Mouse (Mus musculus) spleen, adult 2 months (tissue): ENCODE measurements around the gene Inppl1. TPM values are rescaled to one million over a fixed set of nuclear protein-coding genes. Genes with fewer than 3 reads are reported as not detected.

Experiments
- DNase-seq, 2 experiments: peaks; one replicate each; pipeline versions ENCODE4 v3.0.0 to v3.0.0-alpha.2; 2012 to 2021; ENCODE audit warnings: low spot score in 2 of 2, low read depth in 1 of 2
- H3K27ac ChIP-seq: fragments of 200-500 bp; 2 replicates; pipeline ENCODE4 v1.5.1; 2012; ENCODE audit warnings: low read length, inconsistent platforms; ENCODE audit not compliant: insufficient read depth
- H3K27me3 ChIP-seq: fragments of 200-500 bp; 2 replicates; pipeline ENCODE4 v1.6.1; 2012; ENCODE audit warnings: mild to moderate bottlenecking, moderate library complexity, low read length, inconsistent platforms; ENCODE audit not compliant: control insufficient read depth, insufficient read depth
- H3K36me3 ChIP-seq: fragments of 200-500 bp; 2 replicates; pipeline ENCODE4 v1.6.1; 2012; ENCODE audit warnings: mild to moderate bottlenecking, low read length, inconsistent platforms; ENCODE audit not compliant: control insufficient read depth, insufficient read depth
- H3K4me1 ChIP-seq: fragments of 200-500 bp; 2 replicates; pipeline ENCODE4 v1.6.1; 2011; ENCODE audit warnings: inconsistent platforms; ENCODE audit not compliant: control insufficient read depth, insufficient read depth, insufficient read length
- H3K4me3 ChIP-seq: fragments of 200-500 bp; 2 replicates; pipeline ENCODE4 v1.5.1; 2011; ENCODE audit warnings: mild to moderate bottlenecking, inconsistent platforms; ENCODE audit not compliant: insufficient read depth, insufficient read length; ENCODE audit errors: extremely low read depth
- CTCF ChIP-seq: fragments of 200-500 bp; IDR thresholded peaks from 2 replicates; pipeline ENCODE4 v1.5.1; 2011; ENCODE audit warnings: mild to moderate bottlenecking, inconsistent platforms; ENCODE audit not compliant: insufficient read depth, insufficient read length, insufficient replicate concordance; ENCODE audit errors: extremely low read depth
- POLR2A ChIP-seq: fragments of 200-500 bp; IDR thresholded peaks from 2 replicates; pipeline ENCODE4 v1.6.1; 2011; ENCODE audit warnings: low read depth, low read length, inconsistent platforms
- WGBS: fragments of 180-500 bp; shearing (Covaris S2); methylation state at CpG from one replicate; pipeline ENCODE4 v1.1.7; 2018; 5-methylcytosine and 5-hydroxymethylcytosine counted together
- polyA plus RNA-seq: library from polyadenylated mRNA; depleted of rRNA; stranded (reverse); fragments of >200 nt; gene quantifications from 2 replicates; pipeline ENCODE4 v1.2.3, GENCODE M21; 2012; rRNA removed

Gene Inppl1
- polyA plus RNA-seq, 1 experiment: 43.3 TPM

DNA sequence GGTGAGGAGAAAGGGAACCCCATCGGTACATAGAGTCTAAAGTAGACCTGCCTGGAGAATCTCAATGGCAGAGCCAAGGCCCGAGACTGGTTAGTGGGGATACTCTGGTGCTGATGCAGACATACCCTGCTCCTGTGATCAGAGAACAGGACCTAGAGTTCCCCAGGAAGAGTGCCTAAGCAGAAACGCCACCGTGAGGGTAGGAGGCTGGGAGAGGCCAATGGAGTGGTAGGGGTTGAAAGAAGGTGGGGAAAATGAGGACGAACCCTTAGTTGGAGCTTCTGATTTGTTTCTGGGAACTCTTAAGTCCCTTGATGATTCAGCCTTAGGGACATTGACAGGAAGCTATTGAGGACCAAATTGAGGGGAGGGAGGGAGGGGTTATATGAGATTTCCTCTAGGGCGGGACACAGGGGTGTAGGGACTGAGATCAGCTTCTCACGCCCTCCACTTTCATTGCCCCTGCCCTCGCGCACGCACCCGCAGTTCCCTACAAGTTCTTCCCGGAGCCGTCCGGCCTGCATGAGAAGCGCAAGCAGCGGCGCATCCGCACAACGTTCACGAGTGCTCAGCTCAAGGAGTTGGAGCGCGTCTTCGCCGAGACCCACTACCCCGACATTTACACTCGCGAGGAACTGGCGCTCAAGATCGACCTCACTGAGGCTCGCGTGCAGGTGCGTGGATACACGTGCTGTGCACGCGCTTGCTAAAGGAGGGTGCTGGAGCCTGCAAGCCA is 17.6 kb downstream of the Inppl1 start:
- no peak for DNase-seq
- Histone ChIP-seq H3K27ac (no peak overlapping the region), H3K4me3 (no peak overlapping the region; the same call in 1 of the 2 replicates), H3K4me1 (peaks cover 15% of the 10 kb centered on the region), H3K27me3 (peaks cover 29% of the 10 kb centered on the region), H3K36me3 (peaks cover 3% of the 10 kb centered on the region; the same call in 1 of the 2 replicates)
- TF ChIP-seq POLR2A (no peak), CTCF (no peak)
- WGBS: 6% methylated on average over 35 of the region's 35 CpGs

DNA sequence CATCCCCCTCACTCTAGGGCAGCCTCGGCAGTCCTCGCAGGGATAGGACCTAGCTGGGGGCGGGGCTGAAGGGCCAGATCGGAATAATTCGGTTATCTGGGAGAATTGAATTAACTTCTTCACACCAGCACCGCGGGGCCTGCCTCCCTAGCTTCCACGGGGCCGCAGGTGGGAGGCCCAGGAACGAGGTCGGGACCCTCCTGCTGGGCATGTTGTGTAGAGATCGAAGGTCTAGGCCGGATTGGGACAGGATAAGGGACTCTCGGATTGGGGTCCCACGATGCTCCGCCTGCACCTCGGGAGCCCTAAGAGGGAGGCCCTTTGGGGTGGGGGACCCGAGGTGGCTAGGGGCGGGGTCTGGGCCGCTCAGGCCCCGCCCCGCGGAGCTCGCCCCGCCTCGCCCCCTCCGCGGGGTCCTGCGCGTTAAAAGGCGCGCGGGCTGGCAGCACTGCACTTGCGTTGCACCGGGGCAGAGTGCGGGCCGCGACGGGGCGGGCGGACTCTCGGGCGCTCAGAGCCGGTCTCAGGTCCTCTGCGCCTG is 20.1 kb downstream of the Inppl1 start, which contains the start of gene Phox2a:
TSS of gene Phox2a (plus strand) at position 453 of the 541 bp plus-strand sequence.
- TF ChIP-seq CTCF (no peak), POLR2A (no peak)
- Histone ChIP-seq H3K27me3 (peaks cover 29% of the 10 kb centered on the region), H3K4me3 (no peak within 1 kb of the TSS), H3K4me1 (peaks cover 15% of the 10 kb centered on the region), H3K36me3 (no peaks in the 10 kb centered on the region), H3K27ac (no peak within 1 kb of the TSS)
- DNase-seq: no peak
- 7% methylated on average over 42 of the region's 45 CpGs for WGBS

DNA sequence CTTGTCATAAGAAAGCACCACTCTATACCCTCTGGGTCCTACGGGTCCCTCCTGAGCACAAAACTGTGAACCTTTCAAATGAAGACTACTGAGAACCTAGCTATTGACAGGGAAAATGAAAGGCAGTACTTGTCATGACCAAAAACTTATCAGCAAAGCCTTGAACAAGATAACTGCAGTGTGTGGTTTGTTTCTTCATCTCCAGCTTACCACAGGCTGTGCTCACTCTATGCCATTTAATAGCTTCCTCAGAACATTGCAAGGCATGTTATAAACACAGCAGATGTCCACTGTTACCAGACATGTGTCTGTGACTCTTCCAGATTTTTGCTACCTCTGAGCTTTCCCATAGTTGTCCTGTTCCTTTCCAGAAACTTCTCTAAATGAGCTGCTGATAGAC is 61.0 kb downstream of the Inppl1 start:
- Histone ChIP-seq H3K36me3 (no peaks in the 10 kb centered on the region), H3K27ac (no peak overlapping the region), H3K4me1 (no peaks in the 10 kb centered on the region), H3K4me3 (no peak overlapping the region), H3K27me3 (no peaks in the 10 kb centered on the region)
- no peak for DNase-seq
- no peak for TF ChIP-seq CTCF
- no peak for TF ChIP-seq POLR2A
- 86% methylated on average over 1 of the region's 1 CpGs for WGBS

DNA sequence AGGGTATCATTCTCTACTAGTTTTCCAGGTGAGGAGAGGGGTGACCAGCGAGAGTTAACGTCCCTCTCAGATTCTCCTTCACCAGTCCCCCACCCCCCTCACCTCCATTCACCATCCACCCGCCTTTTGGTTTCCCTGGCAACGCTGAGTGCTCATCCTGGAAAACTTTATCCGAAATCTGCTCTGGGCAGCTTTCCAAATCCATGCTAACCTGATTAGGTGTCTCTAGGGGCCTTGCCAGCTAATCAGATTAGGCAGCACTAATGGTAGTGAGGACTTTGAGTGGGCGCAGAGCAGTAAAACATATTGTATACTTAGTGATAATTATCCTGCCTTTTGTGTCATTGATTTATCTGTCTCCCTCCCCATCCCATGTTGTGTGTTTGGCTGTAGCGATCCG is 65.3 kb downstream of the Inppl1 start:
- TF ChIP-seq CTCF: no peak
- no peak for TF ChIP-seq POLR2A
- 0 out of 2 replicates have a peak, but pooled peaks cover 1% of the 10 kb centered on the region for H3K36me3 ChIP-seq
- no peaks in the 10 kb centered on the region for H3K4me1 ChIP-seq
- WGBS: 93% methylated on average over 8 of the region's 8 CpGs
- H3K27me3 ChIP-seq: no peaks in the 10 kb centered on the region
- DNase-seq: no peak
- no peak overlapping the region for H3K27ac ChIP-seq
- no peak overlapping the region for H3K4me3 ChIP-seq

Other genes with a start within 250 kb of the Inppl1 start
- 6.5 TPM in 2 replicates for gene Clpb, start 174.6 kb downstream of the Inppl1 start, polyA plus RNA-seq
- 0.07 TPM in 1 of 2 replicates, not detected in the other for gene Phox2a, start 19.9 kb downstream of the Inppl1 start, polyA plus RNA-seq
- 0.75 and 1.4 TPM in 2 replicates for gene Folr2, start 19.0 kb upstream of the Inppl1 start, polyA plus RNA-seq
- 34.4 and 37.1 TPM in 2 replicates for gene Anapc15, start 25.5 kb upstream of the Inppl1 start, polyA plus RNA-seq
- 0.51 and 0.76 TPM in 2 replicates for gene Folr1, start 32.6 kb upstream of the Inppl1 start, polyA plus RNA-seq
- gene Lamtor1, start 67.7 kb upstream of the Inppl1 start, polyA plus RNA-seq: 117 and 136 TPM in 2 replicates
- gene Tomt, start 68.1 kb upstream of the Inppl1 start, polyA plus RNA-seq: 0.07 and 0.15 TPM in 2 replicates
- 2.5 and 2.8 TPM in 2 replicates for gene Lrrc51, start 95.7 kb upstream of the Inppl1 start, polyA plus RNA-seq
- gene Numa1, start 95.9 kb upstream of the Inppl1 start, polyA plus RNA-seq: 89.8 and 96.9 TPM in 2 replicates
- gene Il18bp, start 180.5 kb upstream of the Inppl1 start, polyA plus RNA-seq: 24.5 and 27.4 TPM in 2 replicates
- 14.2 and 17.7 TPM in 2 replicates for gene Rnf121, start 227.2 kb upstream of the Inppl1 start, polyA plus RNA-seq
- gene Xndc1, start 227.3 kb upstream of the Inppl1 start, polyA plus RNA-seq: 18.3 and 21.5 TPM in 2 replicates
- 2.6 and 4.9 TPM in 2 replicates for gene Xntrpc, start 227.5 kb upstream of the Inppl1 start, polyA plus RNA-seq
- gene Trpc2, start 244.9 kb upstream of the Inppl1 start, polyA plus RNA-seq: 0.42 and 2.0 TPM in 2 replicates